Mouse (Mus musculus) cortical plate, adult 2 months (tissue): Measurements from ENCODE around the gene Cacna2d3. TPM values are rescaled to one million over a fixed set of nuclear protein-coding genes. Genes with fewer than 3 reads are reported as not detected.

Experiments used
- H3K27ac ChIP-seq: fragments of 200-500 bp; 2 replicates; pipeline ENCODE4 v1.5.1; 2012; ENCODE audit warnings: low read length, control low read depth, inconsistent platforms; ENCODE audit not compliant: insufficient read depth
- H3K4me1 ChIP-seq: fragments of 200-500 bp; 2 replicates; pipeline ENCODE4 v1.6.1; 2011; ENCODE audit warnings: low read length; ENCODE audit not compliant: control insufficient read depth, insufficient read depth
- H3K4me3 ChIP-seq: fragments of 200-500 bp; 2 replicates; pipeline ENCODE4 v1.5.1; 2011; ENCODE audit warnings: mild to moderate bottlenecking, low read length, control low read depth; ENCODE audit not compliant: insufficient read depth
- CTCF ChIP-seq: fragments of 200-500 bp; IDR thresholded peaks from 2 replicates; pipeline ENCODE4 v1.5.1; 2011; ENCODE audit warnings: mild to moderate bottlenecking, control low read depth, low read length; ENCODE audit not compliant: insufficient read depth; ENCODE audit errors: extremely low read depth
- POLR2A ChIP-seq: fragments of 200-500 bp; IDR thresholded peaks from 2 replicates; pipeline ENCODE4 v1.6.1; 2011; ENCODE audit warnings: mild to moderate bottlenecking, low read length, control low read depth; ENCODE audit not compliant: insufficient read depth; ENCODE audit errors: extremely low read depth
- polyA plus RNA-seq: library from polyadenylated mRNA; depleted of rRNA; stranded (reverse); fragments of >200 nt; gene quantifications from 2 replicates; pipeline ENCODE4 v1.2.3, GENCODE M21; 2012

Cacna2d3 gene
- polyA plus RNA-seq, 1 experiment: 75.4 TPM

- Histone ChIP-seq H3K27ac (no peak overlapping the region), H3K4me1 (peaks cover 4% of the 10 kb centered on the region), H3K4me3 (no peak overlapping the region)
- TF ChIP-seq POLR2A: no peak
- TF ChIP-seq CTCF: no peak
These were observed 71.1 kb downstream of the Cacna2d3 start for GRCm38 (mm10) chr14:29650591-29650990.

GRCm38 (mm10) chr14:29648721-29649120, 72.9 kb downstream of the Cacna2d3 start:
- TF ChIP-seq POLR2A: no peak
- TF ChIP-seq CTCF: no peak
- peaks cover 4% of the 10 kb centered on the region for H3K4me1 ChIP-seq
- no peak overlapping the region for H3K4me3 ChIP-seq
- H3K27ac ChIP-seq: no peak overlapping the region

GRCm38 (mm10) chr14:29645421-29645820, 76.2 kb downstream of the Cacna2d3 start:
- Histone ChIP-seq H3K27ac (no peak overlapping the region), H3K4me1 (peaks cover 6% of the 10 kb centered on the region), H3K4me3 (no peak overlapping the region)
- TF ChIP-seq POLR2A (no peak), CTCF (no peak)

- H3K4me1 ChIP-seq: peaks cover 4% of the 10 kb centered on the region
- TF ChIP-seq CTCF: no peak
- no peak for TF ChIP-seq POLR2A
- H3K4me3 ChIP-seq: no peak overlapping the region
- H3K27ac ChIP-seq: no peak overlapping the region
These were observed 78.4 kb downstream of the Cacna2d3 start for GRCm38 (mm10) chr14:29643217-29643616.

GRCm38 (mm10) chr14:29639266-29639665, 82.4 kb downstream of the Cacna2d3 start:
- no peak overlapping the region for H3K27ac ChIP-seq
- peaks cover 3% of the 10 kb centered on the region; the same call in 1 of the 2 replicates for H3K4me1 ChIP-seq
- no peak overlapping the region for H3K4me3 ChIP-seq
- TF ChIP-seq POLR2A (no peak), CTCF (no peak)

- Histone ChIP-seq H3K4me3 (no peak overlapping the region), H3K27ac (no peak overlapping the region), H3K4me1 (no peaks in the 10 kb centered on the region)
- TF ChIP-seq POLR2A: no peak
- TF ChIP-seq CTCF: no peak
These were observed 93.5 kb downstream of the Cacna2d3 start for GRCm38 (mm10) chr14:29628213-29628612.

- H3K4me3 ChIP-seq: no peak overlapping the region
- H3K4me1 ChIP-seq: peaks cover 5% of the 10 kb centered on the region; the same call in 1 of the 2 replicates
- TF ChIP-seq POLR2A: no peak
- TF ChIP-seq CTCF: no peak
- no peak overlapping the region for H3K27ac ChIP-seq
These were observed 109.2 kb downstream of the Cacna2d3 start for GRCm38 (mm10) chr14:29612436-29612835.

- no peak overlapping the region for H3K27ac ChIP-seq
- H3K4me1 ChIP-seq: peaks cover 5% of the 10 kb centered on the region; the same call in 1 of the 2 replicates
- no peak for TF ChIP-seq POLR2A
- TF ChIP-seq CTCF: no peak
- no peak overlapping the region for H3K4me3 ChIP-seq
These were observed 112.9 kb downstream of the Cacna2d3 start for GRCm38 (mm10) chr14:29608761-29609160.

GRCm38 (mm10) chr14:29599428-29599827, 122.2 kb downstream of the Cacna2d3 start:
- Histone ChIP-seq H3K27ac (no peak overlapping the region), H3K4me3 (no peak overlapping the region), H3K4me1 (0 out of 2 replicates have a peak, but pooled peaks cover 1% of the 10 kb centered on the region)
- TF ChIP-seq CTCF (no peak), POLR2A (no peak)

- TF ChIP-seq CTCF: no peak
- TF ChIP-seq POLR2A: no peak
- H3K27ac ChIP-seq: no peak overlapping the region
These were observed 128.8 kb downstream of the Cacna2d3 start for GRCm38 (mm10) chr14:29592896-29593295.

GRCm38 (mm10) chr14:29589628-29590027, 132.0 kb downstream of the Cacna2d3 start:
- TF ChIP-seq CTCF (no peak), POLR2A (no peak)
- Histone ChIP-seq H3K27ac (no peak overlapping the region), H3K4me1 (peaks cover 2% of the 10 kb centered on the region; the same call in 1 of the 2 replicates), H3K4me3 (no peak overlapping the region)

More at GRCm38 (mm10) chr14:29592896-29593295, 128.8 kb downstream of the Cacna2d3 start:
- no peak overlapping the region for H3K4me3 ChIP-seq
- H3K4me1 ChIP-seq: peaks cover 2% of the 10 kb centered on the region; the same call in 1 of the 2 replicates
